Mouse (Mus musculus) kidney, embryonic 16.5 days (tissue): Measurements from ENCODE around the gene Lrrn4. TPM values are rescaled to one million over a fixed set of nuclear protein-coding genes. Genes with fewer than 3 reads are reported as not detected.

ENCODE experiments used
- ATAC-seq: fragments of 200-750 bp; cut with Nextera tagmentation; 2 replicates; pipeline ENCODE4 v1.8.0; 2017; ENCODE audit warnings: moderate TSS enrichment; ENCODE audit not compliant: low FRiP score, low TSS enrichment
- H3K27ac ChIP-seq: fragments of 300-500 bp; sonication (generic); 2 replicates; pipeline ENCODE4 v1.5.1; 2014; ENCODE audit warnings: low read length
- H3K27me3 ChIP-seq: fragments of 300-500 bp; sonication (generic); 2 replicates; pipeline ENCODE4 v1.6.1; 2014; ENCODE audit warnings: low read length, control low read depth, mixed read lengths; ENCODE audit not compliant: insufficient read depth
- H3K36me3 ChIP-seq: fragments of 300-500 bp; sonication (generic); 2 replicates; pipeline ENCODE4 v1.6.1; 2014; ENCODE audit warnings: low read length, control low read depth, mixed read lengths; ENCODE audit not compliant: insufficient read depth
- H3K4me1 ChIP-seq: fragments of 300-500 bp; sonication (generic); 2 replicates; pipeline ENCODE4 v1.6.1; 2014; ENCODE audit warnings: low read length, control low read depth, mixed read lengths; ENCODE audit not compliant: insufficient read depth
- H3K4me2 ChIP-seq: fragments of 300-500 bp; sonication (generic); replicated peaks from 2 replicates; pipeline ENCODE4 v1.6.1; 2014; ENCODE audit warnings: low read depth, low read length
- H3K4me3 ChIP-seq: fragments of 300-500 bp; sonication (generic); 2 replicates; pipeline ENCODE4 v1.5.1; 2014; ENCODE audit warnings: mild to moderate bottlenecking, low read length
- H3K9ac ChIP-seq: fragments of 300-500 bp; sonication (generic); replicated peaks from 2 replicates; pipeline ENCODE4 v1.6.1; 2014; ENCODE audit warnings: low read length
- H3K9me3 ChIP-seq: fragments of 300-500 bp; sonication (generic); 2 replicates; pipeline ENCODE4 v1.6.1; 2016; ENCODE audit warnings: low read length, control low read depth
- WGBS: fragments of 180-500 bp; shearing (Covaris S2); extraction: QIAGEN DNeasy Blood & Tissue Kit; methylation state at CpG from one replicate; pipeline ENCODE4 v1.1.7; 2014; 5-methylcytosine and 5-hydroxymethylcytosine counted together
- polyA plus RNA-seq: library from polyadenylated mRNA; unstranded; fragments of >200 nt; fragmentation: Nextera tagmentation; extraction: Ambion mirVana; gene quantifications from 2 replicates; pipeline ENCODE4 v1.2.1, GENCODE M21; 2015

The Lrrn4 gene
- polyA plus RNA-seq, 1 experiment from 2014 or later, result 1.7 TPM

- Histone ChIP-seq H3K9ac (no peak overlapping the region), H3K27me3 (no peaks in the 10 kb centered on the region), H3K27ac (no peak overlapping the region), H3K9me3 (no peaks in the 10 kb centered on the region), H3K4me1 (peaks cover 11% of the 10 kb centered on the region), H3K4me2 (no peak overlapping the region), H3K36me3 (0 out of 2 replicates have a peak, but pooled peaks cover 6% of the 10 kb centered on the region), H3K4me3 (no peak overlapping the region)
- no peak for ATAC-seq
- 90% methylated on average over 6 of the region's 6 CpGs for WGBS
Measured at GRCm38 (mm10) chr2:132849141-132849540, 31.6 kb downstream of the Lrrn4 start.

- H3K9ac ChIP-seq, result no peak overlapping the region
- H3K36me3 ChIP-seq, result 0 out of 2 replicates have a peak, but pooled peaks cover 6% of the 10 kb centered on the region
- no peak for ATAC-seq
- H3K9me3 ChIP-seq, result no peaks in the 10 kb centered on the region
- 86% methylated on average over 4 of the region's 4 CpGs for WGBS
- H3K4me2 ChIP-seq, result no peak overlapping the region
- H3K27me3 ChIP-seq, result no peaks in the 10 kb centered on the region
- H3K4me1 ChIP-seq, result peaks cover 11% of the 10 kb centered on the region
- H3K27ac ChIP-seq, result no peak overlapping the region
- no peak overlapping the region for H3K4me3 ChIP-seq
Measured at GRCm38 (mm10) chr2:132848361-132848760, 32.3 kb downstream of the Lrrn4 start.

GRCm38 (mm10) chr2:132847581-132847980, 33.1 kb downstream of the Lrrn4 start:
- H3K4me3 ChIP-seq, result peak overlapping the region; percentile 96
- no peak overlapping the region for H3K27ac ChIP-seq
- no peaks in the 10 kb centered on the region for H3K9me3 ChIP-seq
- ATAC-seq, result no peak
- 0 out of 2 replicates have a peak, but pooled peaks cover 6% of the 10 kb centered on the region for H3K36me3 ChIP-seq
- H3K4me2 ChIP-seq, result peak overlapping the region; percentile 75
- H3K9ac ChIP-seq, result peak overlapping the region; percentile 89
- no peaks in the 10 kb centered on the region for H3K27me3 ChIP-seq
- peaks cover 11% of the 10 kb centered on the region for H3K4me1 ChIP-seq
- 10% methylated on average over 7 of the region's 7 CpGs for WGBS

GRCm38 (mm10) chr2:132846407-132847358, 34.0 kb downstream of the Lrrn4 start, which contains the start of gene Crls1:
TSS of gene Crls1 (plus strand) at chr2:132846666.
- H3K27ac ChIP-seq, result peak within 1 kb of the TSS; percentile 91
- peak within 1 kb of the TSS; percentile 89 for H3K9ac ChIP-seq
- peak; percentile 94 for ATAC-seq
- peaks cover 11% of the 10 kb centered on the region for H3K4me1 ChIP-seq
- H3K4me2 ChIP-seq, result peak within 1 kb of the TSS; percentile 75
- no peaks in the 10 kb centered on the region for H3K9me3 ChIP-seq
- 0 out of 2 replicates have a peak, but pooled peaks cover 3% of the 10 kb centered on the region for H3K36me3 ChIP-seq
- WGBS, result under 1% methylated on average over 84 of the region's 96 CpGs
- H3K27me3 ChIP-seq, result no peaks in the 10 kb centered on the region
- H3K4me3 ChIP-seq, result peak within 1 kb of the TSS; percentile 96

- WGBS, result 85% methylated on average over 4 of the region's 4 CpGs
Measured at GRCm38 (mm10) chr2:132841071-132841470, 39.6 kb downstream of the Lrrn4 start.

More at GRCm38 (mm10) chr2:132841071-132841470, 39.6 kb downstream of the Lrrn4 start:
- Histone ChIP-seq H3K4me2 (no peak overlapping the region), H3K9ac (no peak overlapping the region), H3K36me3 (peaks cover 8% of the 10 kb centered on the region; the same call in 1 of the 2 replicates), H3K27me3 (no peaks in the 10 kb centered on the region), H3K4me1 (no peaks in the 10 kb centered on the region), H3K9me3 (no peaks in the 10 kb centered on the region), H3K4me3 (no peak overlapping the region), H3K27ac (no peak overlapping the region)
- no peak for ATAC-seq

Other genes starting within 250 kb of the Lrrn4 start
- gene Shld1, start 194.0 kb downstream of the Lrrn4 start, polyA plus RNA-seq, result 13.0 and 14.5 TPM in 2 replicates
- gene Chgb, start 99.6 kb downstream of the Lrrn4 start, polyA plus RNA-seq, result 4.9 and 9.7 TPM in 2 replicates
- 25.0 and 28.7 TPM in 2 replicates for gene Trmt6, start 64.8 kb downstream of the Lrrn4 start, polyA plus RNA-seq
- 13.8 and 18.1 TPM in 2 replicates for gene Mcm8, start 64.8 kb downstream of the Lrrn4 start, polyA plus RNA-seq
- gene Crls1, start 34.2 kb downstream of the Lrrn4 start, polyA plus RNA-seq, result 5.0 and 5.7 TPM in 2 replicates
- gene Fermt1, start 65.0 kb upstream of the Lrrn4 start, polyA plus RNA-seq, result 13.7 and 15.8 TPM in 2 replicates